Mouse (Mus musculus) midbrain, embryonic 14.5 days (tissue): ENCODE data around the gene 9430007A20Rik. TPM values are rescaled to one million over a fixed set of nuclear protein-coding genes. Genes with fewer than 3 reads are reported as not detected.
"Not testable (repeated sequence)": the region's sequence is repeated elsewhere in the genome, so short reads cannot be mapped to it uniquely, and the experiment has no call there.

Source experiments
- ATAC-seq: fragments of 200-750 bp; cut with Nextera tagmentation; 2 replicates; pipeline ENCODE4 v1.8.0; 2017; ENCODE audit warnings: moderate number of reproducible peaks, moderate library complexity; ENCODE audit not compliant: low FRiP score, low TSS enrichment
- DNase-seq: peaks from one replicate; pipeline ENCODE4 v3.0.0-alpha.2; 2015
- H3K27ac ChIP-seq: fragments of 300-500 bp; sonication (generic); replicated peaks from 2 replicates; pipeline ENCODE4 v1.5.1; 2014; ENCODE audit warnings: mild to moderate bottlenecking, low read depth, low read length, moderate library complexity
- H3K27me3 ChIP-seq: fragments of 300-500 bp; sonication (generic); 2 replicates; pipeline ENCODE4 v1.6.1; 2014; ENCODE audit warnings: low read length, control low read depth, mixed read lengths; ENCODE audit not compliant: control insufficient read depth, insufficient read depth
- H3K36me3 ChIP-seq: fragments of 300-500 bp; sonication (generic); 2 replicates; pipeline ENCODE4 v1.6.1; 2014; ENCODE audit warnings: low read length, control low read depth; ENCODE audit not compliant: control insufficient read depth, insufficient read depth
- H3K4me1 ChIP-seq: fragments of 300-500 bp; sonication (generic); 2 replicates; pipeline ENCODE4 v1.6.1; 2014; ENCODE audit warnings: mild to moderate bottlenecking, antibody characterized with exemption, low read length, control low read depth; ENCODE audit not compliant: control insufficient read depth, insufficient read depth
- H3K4me2 ChIP-seq: fragments of 300-500 bp; sonication (generic); 2 replicates; pipeline ENCODE4 v1.6.1; 2014; ENCODE audit warnings: mild to moderate bottlenecking, low read length, moderate library complexity
- H3K4me3 ChIP-seq: fragments of 300-500 bp; sonication (generic); replicated peaks from 2 replicates; pipeline ENCODE4 v1.5.1; 2014; ENCODE audit warnings: low read depth, low read length
- H3K9ac ChIP-seq: fragments of 300-500 bp; sonication (generic); replicated peaks from 2 replicates; pipeline ENCODE4 v1.6.1; 2014; ENCODE audit warnings: mild to moderate bottlenecking, low read length, moderate library complexity
- H3K9me3 ChIP-seq: fragments of 300-500 bp; sonication (generic); 2 replicates; pipeline ENCODE4 v1.6.1; 2016; ENCODE audit warnings: low read length, control low read depth, mixed read lengths; ENCODE audit not compliant: control insufficient read depth
- WGBS: fragments of 180-500 bp; shearing (Covaris S2); extraction: QIAGEN DNeasy Blood & Tissue Kit; methylation state at CpG from one replicate; pipeline ENCODE4 v1.1.7; 2014; 5-methylcytosine and 5-hydroxymethylcytosine counted together
- polyA plus RNA-seq: library from polyadenylated mRNA; unstranded; fragments of >200 nt; fragmentation: Nextera tagmentation; extraction: Ambion mirVana; gene quantifications from 2 replicates; pipeline ENCODE4 v1.2.1, GENCODE M21; 2014

The 9430007A20Rik gene
- not detected in 2 replicates for polyA plus RNA-seq

GRCm38 (mm10) chr4:144519522-144519921, at the start of gene 9430007A20Rik:
TSS of gene 9430007A20Rik (plus strand) at chr4:144519822.
- DNase-seq (no peak), ATAC-seq (no peak)
- H3K9me3 ChIP-seq, result peaks cover 23% of the 10 kb centered on the region

GRCm38 (mm10) chr4:144493331-144493730, 26.3 kb upstream of the 9430007A20Rik start:
- Histone ChIP-seq H3K4me3 (no peak overlapping the region), H3K27ac (no peak overlapping the region)
- no peak for ATAC-seq

More at GRCm38 (mm10) chr4:144519522-144519921, at the start of gene 9430007A20Rik:
- no peak within 1 kb of the TSS for H3K9ac ChIP-seq
- 78% methylated on average over 5 of the region's 5 CpGs for WGBS
- no peak within 1 kb of the TSS for H3K27ac ChIP-seq
- H3K27me3 ChIP-seq, result no peaks in the 10 kb centered on the region
- no peak within 1 kb of the TSS for H3K4me2 ChIP-seq
- no peaks in the 10 kb centered on the region for H3K36me3 ChIP-seq
- H3K4me1 ChIP-seq, result no peaks in the 10 kb centered on the region
- no peak within 1 kb of the TSS for H3K4me3 ChIP-seq

GRCm38 (mm10) chr4:144506518-144506917, 13.1 kb upstream of the 9430007A20Rik start:
- DNase-seq (no peak), ATAC-seq (no peak)
- Histone ChIP-seq H3K4me2 (no peak overlapping the region), H3K36me3 (no peaks in the 10 kb centered on the region), H3K27me3 (no peaks in the 10 kb centered on the region), H3K9me3 (peaks cover 14% of the 10 kb centered on the region; the same call in 1 of the 2 replicates), H3K4me3 (no peak overlapping the region), H3K27ac (no peak overlapping the region), H3K4me1 (no peaks in the 10 kb centered on the region), H3K9ac (no peak overlapping the region)
- WGBS, result 84% methylated on average over 1 of the region's 1 CpGs

More at GRCm38 (mm10) chr4:144493331-144493730, 26.3 kb upstream of the 9430007A20Rik start:
- H3K4me1 ChIP-seq, result no peaks in the 10 kb centered on the region
- H3K9ac ChIP-seq, result no peak overlapping the region
- H3K4me2 ChIP-seq, result no peak overlapping the region
- no peaks in the 10 kb centered on the region for H3K27me3 ChIP-seq
- H3K36me3 ChIP-seq, result no peaks in the 10 kb centered on the region
- peaks cover 34% of the 10 kb centered on the region for H3K9me3 ChIP-seq
- no peak for DNase-seq

GRCm38 (mm10) chr4:144544689-144545088, 25.1 kb downstream of the 9430007A20Rik start:
- DNase-seq, result no peak
- no peak for ATAC-seq
- peaks cover 40% of the 10 kb centered on the region for H3K9me3 ChIP-seq
- H3K36me3 ChIP-seq, result no peaks in the 10 kb centered on the region
- no peak overlapping the region for H3K4me2 ChIP-seq
- WGBS, result 76% methylated on average over 1 of the region's 1 CpGs
- no peaks in the 10 kb centered on the region for H3K27me3 ChIP-seq
- H3K4me3 ChIP-seq, result no peak overlapping the region
- no peak overlapping the region for H3K9ac ChIP-seq
- no peaks in the 10 kb centered on the region for H3K4me1 ChIP-seq
- H3K27ac ChIP-seq, result no peak overlapping the region

- not testable (repeated sequence) for DNase-seq, H3K27me3 ChIP-seq, H3K9ac ChIP-seq, H3K4me2 ChIP-seq, H3K4me3 ChIP-seq, H3K27ac ChIP-seq, H3K36me3 ChIP-seq, H3K4me1 ChIP-seq, ATAC-seq
- WGBS, result 91% methylated on average over 13 of the region's 13 CpGs
- peaks cover 40% of the 10 kb centered on the region for H3K9me3 ChIP-seq
These were observed 25.7 kb downstream of the 9430007A20Rik start for GRCm38 (mm10) chr4:144545339-144545738.

- H3K4me1 ChIP-seq, result no peaks in the 10 kb centered on the region
- ATAC-seq, result no peak
- H3K9ac ChIP-seq, result no peak overlapping the region
- H3K4me3 ChIP-seq, result no peak overlapping the region
- no peaks in the 10 kb centered on the region for H3K36me3 ChIP-seq
- H3K4me2 ChIP-seq, result no peak overlapping the region
- peaks cover 24% of the 10 kb centered on the region for H3K9me3 ChIP-seq
- H3K27me3 ChIP-seq, result no peaks in the 10 kb centered on the region
- DNase-seq, result no peak
- no peak overlapping the region for H3K27ac ChIP-seq
These were observed 31.5 kb downstream of the 9430007A20Rik start for GRCm38 (mm10) chr4:144551156-144551555.

GRCm38 (mm10) chr4:144559792-144560191, 40.2 kb downstream of the 9430007A20Rik start:
- Histone ChIP-seq H3K9ac (no peak overlapping the region), H3K9me3 (peaks cover 52% of the 10 kb centered on the region)

GRCm38 (mm10) chr4:144561205-144561604, 41.6 kb downstream of the 9430007A20Rik start:
- peaks cover 49% of the 10 kb centered on the region for H3K9me3 ChIP-seq
- DNase-seq (no peak), ATAC-seq (no peak)
- no peaks in the 10 kb centered on the region for H3K4me1 ChIP-seq
- no peak overlapping the region for H3K4me2 ChIP-seq
- 61% methylated on average over 2 of the region's 2 CpGs for WGBS
- no peaks in the 10 kb centered on the region for H3K27me3 ChIP-seq
- H3K9ac ChIP-seq, result no peak overlapping the region
- H3K36me3 ChIP-seq, result no peaks in the 10 kb centered on the region
- H3K27ac ChIP-seq, result no peak overlapping the region
- H3K4me3 ChIP-seq, result no peak overlapping the region

More at GRCm38 (mm10) chr4:144559792-144560191, 40.2 kb downstream of the 9430007A20Rik start:
- no peak for DNase-seq
- H3K36me3 ChIP-seq, result no peaks in the 10 kb centered on the region
- H3K27ac ChIP-seq, result no peak overlapping the region
- H3K27me3 ChIP-seq, result no peaks in the 10 kb centered on the region
- H3K4me2 ChIP-seq, result no peak overlapping the region
- H3K4me3 ChIP-seq, result no peak overlapping the region
- ATAC-seq, result no peak
- no peaks in the 10 kb centered on the region for H3K4me1 ChIP-seq

GRCm38 (mm10) chr4:144565034-144565433, 45.4 kb downstream of the 9430007A20Rik start, which contains the start of gene Gm13124:
TSS of gene Gm13124 (minus strand) at chr4:144565134.
- 83% methylated on average over 1 of the region's 1 CpGs for WGBS
- no peak within 1 kb of the TSS for H3K4me3 ChIP-seq
- no peak within 1 kb of the TSS for H3K27ac ChIP-seq
- no peaks in the 10 kb centered on the region for H3K4me1 ChIP-seq
- no peaks in the 10 kb centered on the region for H3K36me3 ChIP-seq
- peaks cover 33% of the 10 kb centered on the region for H3K9me3 ChIP-seq
- no peak within 1 kb of the TSS for H3K4me2 ChIP-seq
- no peak for ATAC-seq
- H3K27me3 ChIP-seq, result no peaks in the 10 kb centered on the region
- no peak for DNase-seq
- H3K9ac ChIP-seq, result no peak within 1 kb of the TSS
